Mouse (Mus musculus) A20 (cell line): ENCODE results near the gene Exoc2.
A peak's percentile ranks its signal among the peaks of the same experiment; 100 is the strongest.

Experiments used
- DNase-seq: peaks from one replicate; pipeline ENCODE4 v3.0.0-alpha.2; 2011; ENCODE audit warnings: low read depth, low spot score

Gene Exoc2

GRCm38 (mm10) chr13:30972102-30972501 lies 1.8 kb downstream of the Exoc2 start:
- peak; percentile 62 for DNase-seq

GRCm38 (mm10) chr13:30971047-30971446 lies 2.8 kb downstream of the Exoc2 start:
- DNase-seq: no peak

GRCm38 (mm10) chr13:30968311-30968710 lies 5.6 kb downstream of the Exoc2 start:
- DNase-seq: no peak

- DNase-seq: no peak
These were observed 7.4 kb downstream of the Exoc2 start for GRCm38 (mm10) chr13:30966507-30966911.

GRCm38 (mm10) chr13:30961932-30962331 lies 12.0 kb downstream of the Exoc2 start:
- DNase-seq: no peak

- no peak for DNase-seq
These were observed 13.2 kb downstream of the Exoc2 start for GRCm38 (mm10) chr13:30960714-30961113.

GRCm38 (mm10) chr13:30953580-30953979 lies 20.3 kb downstream of the Exoc2 start:
- no peak for DNase-seq

- no peak for DNase-seq
These were observed 21.8 kb downstream of the Exoc2 start for GRCm38 (mm10) chr13:30952044-30952443.

GRCm38 (mm10) chr13:30949181-30949580 lies 24.7 kb downstream of the Exoc2 start:
- peak; percentile 67 for DNase-seq

GRCm38 (mm10) chr13:30947540-30947939 lies 26.4 kb downstream of the Exoc2 start, which contains the start of gene Hus1b:
Hus1b (minus strand) TSS chr13:30947759.
- no peak for DNase-seq

- DNase-seq: no peak
These were observed 26.8 kb downstream of the Exoc2 start for GRCm38 (mm10) chr13:30947129-30947528.

- DNase-seq: no peak
These were observed 28.1 kb downstream of the Exoc2 start for GRCm38 (mm10) chr13:30945788-30946187.

- peak; percentile 72 for DNase-seq
These were observed 40.9 kb downstream of the Exoc2 start for GRCm38 (mm10) chr13:30932972-30933371.

GRCm38 (mm10) chr13:30931613-30932012 lies 42.3 kb downstream of the Exoc2 start:
- DNase-seq: no peak

GRCm38 (mm10) chr13:30929119-30929518 lies 44.8 kb downstream of the Exoc2 start:
- no peak for DNase-seq

GRCm38 (mm10) chr13:30924269-30924668 lies 49.6 kb downstream of the Exoc2 start:
- DNase-seq: no peak

- peak; percentile 51 for DNase-seq
These were observed 52.0 kb downstream of the Exoc2 start for GRCm38 (mm10) chr13:30921914-30922313.

- DNase-seq: no peak
These were observed 60.1 kb downstream of the Exoc2 start for GRCm38 (mm10) chr13:30913757-30914156.

- peak; percentile 66 for DNase-seq
These were observed 60.9 kb downstream of the Exoc2 start for GRCm38 (mm10) chr13:30913028-30913427.

GRCm38 (mm10) chr13:30911931-30912625 lies 61.8 kb downstream of the Exoc2 start:
- peak; percentile 68 for DNase-seq

GRCm38 (mm10) chr13:30910889-30911288 lies 63.0 kb downstream of the Exoc2 start:
- no peak for DNase-seq

GRCm38 (mm10) chr13:30902286-30902685 lies 71.6 kb downstream of the Exoc2 start:
- DNase-seq: no peak

- DNase-seq: peak; percentile 45
These were observed 72.4 kb downstream of the Exoc2 start for GRCm38 (mm10) chr13:30901387-30902041.
